Mouse (Mus musculus): Measurements from ENCODE around the gene Cldn18.

- TF ChIP-seq CTCF (IDR thresholded peaks at IDR 0.05; ENCODE audit: low read depth, low read length) (no peak), POLR2A (IDR thresholded peaks at IDR 0.05; ENCODE audit: insufficient read depth, low read length) (no peak)
These were observed 15.9 kb downstream of the Cldn18 start for GRCm38 (mm10) chr9:99701187-99701586.
